ENCODE assay signal across 35 mouse cellular contexts in the genomic region with DNA sequence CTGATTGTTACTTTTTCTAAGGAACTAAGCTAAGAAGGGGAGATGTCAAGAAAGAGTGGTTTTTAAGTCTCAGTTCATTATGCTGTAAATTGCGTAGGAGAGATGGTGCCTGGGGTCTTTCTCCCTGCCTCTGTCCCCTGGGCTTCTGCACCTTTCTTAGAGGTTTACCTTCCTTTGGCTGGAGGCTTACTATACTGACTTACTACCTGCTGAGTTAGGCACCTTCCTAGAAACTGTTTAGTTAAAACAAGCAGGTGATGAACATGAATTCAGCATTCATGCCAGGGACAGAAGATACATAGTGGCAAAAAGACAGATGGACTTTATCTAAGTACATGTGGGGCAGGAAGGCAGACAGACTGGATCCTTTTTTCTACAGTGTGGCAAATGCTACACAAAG. TPM values are rescaled to one million over a fixed set of nuclear protein-coding genes. Genes with fewer than 3 reads are reported as not detected.
"Had no signal": no experiment of that assay in that cellular context is flagged by ENCODE, and none has a peak within 500 bp of the region (broad histone marks: within the 10 kb centered on the region; RNA-seq: fewer than 3 reads in every experiment).

No protein-coding gene starts in this region.

- H3K27ac ChIP-seq: heart, adult 2 months; heart, embryonic 13.5 days; heart, embryonic 15.5 days; hindbrain, embryonic 10.5 days; hindbrain, embryonic 12.5 days; hindbrain, embryonic 13.5 days; hindbrain, embryonic 14.5 days; hindbrain, embryonic 15.5 days; hindbrain, postnatal 0 days; intestine, embryonic 15.5 days; kidney, embryonic 15.5 days; kidney, postnatal 0 days; layer of hippocampus, adult 2 months had no signal

- H3K9ac ChIP-seq: heart, embryonic 12.5 days; heart, embryonic 13.5 days; heart, embryonic 15.5 days; hindbrain, embryonic 12.5 days; hindbrain, embryonic 13.5 days; hindbrain, embryonic 14.5 days; hindbrain, embryonic 15.5 days; intestine, embryonic 15.5 days; kidney, embryonic 15.5 days had no signal

- H3K36me3 ChIP-seq: heart, embryonic 12.5 days; heart, embryonic 13.5 days; heart, embryonic 15.5 days; hindbrain, embryonic 10.5 days; hindbrain, embryonic 12.5 days; hindbrain, embryonic 13.5 days; hindbrain, embryonic 15.5 days; intestine, embryonic 15.5 days; kidney, embryonic 15.5 days had no signal

- H3K4me3 ChIP-seq: heart, adult 2 months; heart, embryonic 12.5 days; heart, embryonic 13.5 days; heart, embryonic 15.5 days; hindbrain, embryonic 10.5 days; hindbrain, embryonic 12.5 days; hindbrain, embryonic 13.5 days; hindbrain, embryonic 15.5 days; intestine, embryonic 15.5 days; kidney, embryonic 15.5 days; layer of hippocampus, adult 2 months had no signal

- H3K27me3 ChIP-seq: hindbrain, embryonic 15.5 days had no signal

- H3K4me2 ChIP-seq: heart, embryonic 12.5 days; heart, embryonic 13.5 days; heart, embryonic 15.5 days; hindbrain, embryonic 12.5 days; hindbrain, embryonic 13.5 days; hindbrain, embryonic 14.5 days; hindbrain, embryonic 15.5 days; intestine, embryonic 15.5 days; kidney, embryonic 15.5 days had no signal

- H3K9me3 ChIP-seq: heart, embryonic 12.5 days; heart, embryonic 13.5 days; heart, embryonic 15.5 days; hindbrain, embryonic 10.5 days; hindbrain, embryonic 12.5 days; hindbrain, embryonic 13.5 days; hindbrain, embryonic 15.5 days; intestine, embryonic 15.5 days; kidney, embryonic 15.5 days had no signal

- DNase-seq: heart, adult 2 months; heart, postnatal 10 days; heart, postnatal 14 days; heart, postnatal 36 days; heart, postnatal 4 days; kidney, adult 11 months; kidney, adult 18-20 months; kidney, adult 2 months; kidney, adult 8-10 months; kidney, adult 9 months; kidney, postnatal 10 days; kidney, postnatal 14 days; kidney, postnatal 25 days; kidney, postnatal 36 days; kidney, postnatal 4 days; layer of hippocampus, adult 9-11 months; layer of hippocampus, postnatal 36 days had no signal

- ATAC-seq: hindbrain, embryonic 16.5 days; hindbrain, postnatal 0 days; inflammation-experienced regulatory T-cells, adult 6 months; intestine, embryonic 15.5 days; intestine, embryonic 16.5 days; intestine, postnatal 0 days had no signal

RNA-seq across cellular contexts. Expression of a gene that starts 2.0 kb away (rescaled TPM):
- total RNA-seq: hematopoietic stem cell, adult 5-6 weeks had no signal
- polyA plus RNA-seq: heart, embryonic 12.5 days had no signal

RNA-seq across cellular contexts. Expression of a gene that starts 34.1 kb away (rescaled TPM):
- total RNA-seq: heart, adult 2 months; heart, postnatal 4 days; hematopoietic stem cell, adult 5-6 weeks; layer of hippocampus, postnatal 36 days had no signal
- polyA plus RNA-seq: inflammation-experienced regulatory T-cells, adult 6 months had no signal
